Mouse (Mus musculus): ENCODE results near the gene Bhlhe40. TPM values are rescaled to one million over a fixed set of nuclear protein-coding genes. Genes with fewer than 3 reads are reported as not detected.

The Bhlhe40 gene
- total and polyA plus RNA-seq, 3 experiments, result 15.9 to 21.6 TPM; not detected in 1

DNA sequence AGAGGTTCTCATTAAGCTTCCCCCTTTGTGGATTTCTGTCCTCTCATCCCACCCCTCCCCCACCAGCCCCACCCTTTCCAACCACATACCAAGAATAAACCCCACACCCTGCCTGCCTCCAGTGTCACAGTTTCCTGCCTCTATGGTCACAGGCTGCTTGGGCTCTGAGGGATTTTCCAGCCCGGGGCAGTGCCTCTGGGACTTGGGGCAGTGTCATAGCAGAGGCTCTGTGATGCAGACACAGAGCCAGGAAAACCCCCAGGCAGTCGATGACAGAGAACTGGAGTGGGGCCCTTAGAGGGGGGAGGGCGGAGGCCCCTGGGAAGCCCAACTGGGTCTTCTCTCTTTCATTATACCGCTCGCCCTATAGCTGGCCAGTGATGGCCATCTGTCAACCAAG, 27.9 kb downstream of the Bhlhe40 start:
- no peak overlapping the region for H3K4me3 ChIP-seq (ENCODE audit: control insufficient read depth in 1 of 2, insufficient read depth in 1 of 2, low read depth in 2 of 2, low read length in 2 of 2)
- 0 out of 2 replicates have a peak, but pooled peaks have one; percentile 44 for TF ChIP-seq MAZ (IDR thresholded peaks at IDR 0.05; ENCODE audit: low read depth, low read length)
- no peak for TF ChIP-seq USF1 (IDR thresholded peaks at IDR 0.05; ENCODE audit: low read depth, low read length)
- no peaks in the 10 kb centered on the region for H3K79me2 ChIP-seq (ENCODE audit: control insufficient read depth, insufficient read depth, low read length, poor library complexity)
- peaks cover 0 to 37% of the 10 kb centered on the region in 2 experiments; a peak in 2 of 4 replicates for H3K36me3 ChIP-seq (ENCODE audit: control insufficient read depth in 1 of 2, insufficient read depth in 2 of 2, low read length in 2 of 2)
- H3K27me3 ChIP-seq (ENCODE audit: control insufficient read depth in 1 of 2, insufficient read depth in 2 of 2, low read length in 2 of 2), result no peaks in the 10 kb centered on the region
- H3K27ac ChIP-seq (ENCODE audit: control insufficient read depth, low read depth, low read length), result peak overlapping the region; percentile 17; the same call in 1 of the 2 replicates
- no peak for DNase-seq (ENCODE audit: low read depth, low spot score)
- H3K4me1 ChIP-seq (ENCODE audit: control insufficient read depth in 1 of 2, insufficient read depth in 2 of 2, low read length in 2 of 2), result peaks cover 26 to 50% of the 10 kb centered on the region in 2 experiments
- no peaks in the 10 kb centered on the region for H3K9me3 ChIP-seq (replicated peaks; ENCODE audit: insufficient read depth, low read length)
- 0 out of 2 replicates have a peak overlapping the region, but pooled peaks have one; percentile 17 for H3K9ac ChIP-seq (ENCODE audit: control insufficient read depth, low read depth, low read length, poor library complexity, severe bottlenecking)

DNA sequence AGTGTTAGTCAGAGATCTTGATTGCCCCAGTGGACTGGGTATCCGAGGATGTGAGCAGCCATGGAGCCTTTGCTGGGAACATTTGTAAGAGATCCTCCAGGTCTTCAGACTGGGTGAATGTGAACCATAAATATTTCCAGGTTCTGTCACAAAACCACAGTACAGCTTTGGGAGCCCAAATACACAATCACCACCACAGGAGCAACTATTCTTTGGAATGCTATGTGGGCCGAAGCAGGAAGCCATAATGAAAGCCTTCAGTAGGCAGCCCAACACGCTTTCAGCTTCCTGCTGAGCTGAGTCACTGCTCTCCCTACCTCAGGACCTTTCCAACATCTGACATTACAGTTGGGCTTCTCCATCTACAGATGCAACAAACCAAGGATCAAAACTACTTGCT, 32.6 kb downstream of the Bhlhe40 start:
- Histone ChIP-seq H3K4me3 (ENCODE audit: control insufficient read depth in 1 of 2, insufficient read depth in 1 of 2, low read depth in 2 of 2, low read length in 2 of 2) (no peak overlapping the region), H3K36me3 (ENCODE audit: control insufficient read depth in 1 of 2, insufficient read depth in 2 of 2, low read length in 2 of 2) (peaks cover 0 to 42% of the 10 kb centered on the region in 2 experiments; a peak in 2 of 4 replicates), H3K79me2 (ENCODE audit: control insufficient read depth, insufficient read depth, low read length, poor library complexity) (no peaks in the 10 kb centered on the region), H3K4me1 (ENCODE audit: control insufficient read depth in 1 of 2, insufficient read depth in 2 of 2, low read length in 2 of 2) (peaks cover 16 to 55% of the 10 kb centered on the region in 2 experiments), H3K9ac (ENCODE audit: control insufficient read depth, low read depth, low read length, poor library complexity, severe bottlenecking) (no peak overlapping the region), H3K27me3 (ENCODE audit: control insufficient read depth in 1 of 2, insufficient read depth in 2 of 2, low read length in 2 of 2) (no peaks in the 10 kb centered on the region), H3K27ac (ENCODE audit: control insufficient read depth, low read depth, low read length) (no peak overlapping the region), H3K9me3 (replicated peaks; ENCODE audit: insufficient read depth, low read length) (no peaks in the 10 kb centered on the region)
- DNase-seq (ENCODE audit: low read depth, low spot score), result no peak
- no peak for TF ChIP-seq ZC3H11A (IDR thresholded peaks at IDR 0.05; ENCODE audit: low read depth, low read length)
- no peak for TF ChIP-seq MYB (IDR thresholded peaks at IDR 0.05; ENCODE audit: low read depth, low read length)
- TF ChIP-seq CHD1 (IDR thresholded peaks at IDR 0.05; ENCODE audit: low read depth, low read length), result no peak
- TF ChIP-seq GATA1 (IDR thresholded peaks at IDR 0.05; ENCODE audit: low read depth, low read length), result no peak

DNA sequence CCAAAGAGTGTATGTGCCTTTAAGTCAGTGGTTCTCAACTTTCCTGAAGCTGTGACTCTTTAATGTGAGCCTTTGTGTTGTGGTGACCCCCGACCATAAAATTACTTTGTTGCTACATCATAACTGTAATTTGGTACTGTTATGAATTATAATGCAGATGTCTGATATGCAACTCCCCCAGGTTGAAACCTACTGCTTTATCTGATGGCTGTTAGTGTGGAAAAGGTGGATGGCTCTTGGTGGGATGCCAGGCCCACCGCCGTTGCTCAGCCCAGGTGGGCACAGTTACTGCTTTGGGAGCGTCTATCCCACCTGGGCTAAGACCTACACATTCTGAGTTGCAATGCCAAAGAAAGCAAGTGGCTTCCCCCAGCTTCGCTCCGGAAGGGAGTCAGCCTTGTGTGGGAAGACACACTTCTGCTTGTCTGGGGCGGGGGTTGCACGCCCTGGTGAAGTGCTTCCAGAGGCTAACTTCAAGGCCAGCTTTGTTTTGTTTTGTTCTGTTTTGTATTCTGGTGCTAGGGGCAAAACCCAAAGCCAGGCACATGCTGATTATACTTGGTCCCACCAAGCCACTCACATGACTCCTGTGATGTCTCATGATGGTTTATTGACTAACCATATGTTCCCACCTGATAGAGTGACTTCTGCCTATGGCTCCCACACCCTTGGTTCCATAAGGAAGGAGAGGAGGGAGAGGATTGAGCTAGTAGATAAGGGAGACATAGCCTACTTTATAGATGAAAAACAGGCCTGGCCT, 34.7 kb downstream of the Bhlhe40 start:
- Histone ChIP-seq H3K36me3 (ENCODE audit: control insufficient read depth in 1 of 2, insufficient read depth in 2 of 2, low read length in 2 of 2) (peaks cover 0 to 33% of the 10 kb centered on the region in 2 experiments; a peak in 2 of 4 replicates), H3K9ac (ENCODE audit: control insufficient read depth, low read depth, low read length, poor library complexity, severe bottlenecking) (peak overlapping the region; percentile 72), H3K4me3 (ENCODE audit: control insufficient read depth in 1 of 2, insufficient read depth in 1 of 2, low read depth in 2 of 2, low read length in 2 of 2) (peak overlapping the region; percentile 27 to 40), H3K27me3 (ENCODE audit: control insufficient read depth in 1 of 2, insufficient read depth in 2 of 2, low read length in 2 of 2) (no peaks in the 10 kb centered on the region), H3K27ac (ENCODE audit: control insufficient read depth, low read depth, low read length) (peak overlapping the region; percentile 99), H3K79me2 (ENCODE audit: control insufficient read depth, insufficient read depth, low read length, poor library complexity) (no peaks in the 10 kb centered on the region), H3K4me1 (ENCODE audit: control insufficient read depth in 1 of 2, insufficient read depth in 2 of 2, low read length in 2 of 2) (peaks cover 7 to 49% of the 10 kb centered on the region in 2 experiments), H3K9me3 (replicated peaks; ENCODE audit: insufficient read depth, low read length) (no peaks in the 10 kb centered on the region)
- peak; percentile 80 for DNase-seq (ENCODE audit: low read depth, low spot score)
- TF ChIP-seq RAD21 (IDR thresholded peaks at IDR 0.05; ENCODE audit: low read depth, low read length), result no peak
- peak; percentile 67 for TF ChIP-seq TAL1 (IDR thresholded peaks at IDR 0.05; ENCODE audit: low read length)
- TF ChIP-seq ETS1 (IDR thresholded peaks at IDR 0.05; ENCODE audit: low read depth, low read length), result peak; percentile 59; the same call in 1 of the 2 replicates
- peak; percentile 46; the same call in 1 of the 2 replicates for TF ChIP-seq MAX (IDR thresholded peaks at IDR 0.05; ENCODE audit: low read length)
- peak; percentile 50; the same call in 1 of the 2 replicates for TF ChIP-seq MXI1 (IDR thresholded peaks at IDR 0.05; ENCODE audit: low read depth, low read length)
- peak; percentile 74 for TF ChIP-seq USF1 (IDR thresholded peaks at IDR 0.05; ENCODE audit: low read depth, low read length)
- TF ChIP-seq POLR2AphosphoS2 (IDR thresholded peaks at IDR 0.05; ENCODE audit: low read length), result no peak
- TF ChIP-seq MYC (IDR thresholded peaks at IDR 0.05; ENCODE audit: low read depth, low read length), result peak; percentile 56; the same call in 1 of the 2 replicates
- TF ChIP-seq MYB (IDR thresholded peaks at IDR 0.05; ENCODE audit: low read depth, low read length), result peak; percentile 60; the same call in 1 of the 2 replicates
- peak; percentile 10; the same call in 1 of the 2 replicates for TF ChIP-seq NELFE (IDR thresholded peaks at IDR 0.05; ENCODE audit: low read depth, low read length)
- TF ChIP-seq TCF12 (IDR thresholded peaks at IDR 0.05; ENCODE audit: low read depth, low read length), result peak; percentile 52; the same call in 1 of the 2 replicates
- no peak for TF ChIP-seq GABPA (IDR thresholded peaks at IDR 0.05; ENCODE audit: low read depth, low read length)
- no peak for TF ChIP-seq ZNF384 (IDR thresholded peaks at IDR 0.05; ENCODE audit: low read depth, low read length)
- TF ChIP-seq SMC3 (IDR thresholded peaks at IDR 0.05; ENCODE audit: low read depth, low read length), result no peak
- peak; percentile 81; the same call in 1 of the 2 replicates for TF ChIP-seq BHLHE40 (IDR thresholded peaks at IDR 0.05; ENCODE audit: borderline replicate concordance, low read depth, low read length)
- TF ChIP-seq UBTF (IDR thresholded peaks at IDR 0.05; ENCODE audit: borderline replicate concordance, insufficient read depth, low read depth, low read length), result no peak
- TF ChIP-seq SIN3A (IDR thresholded peaks at IDR 0.05; ENCODE audit: low read length), result no peak
- TF ChIP-seq EP300 (IDR thresholded peaks at IDR 0.05; ENCODE audit: low read depth in 1 of 2, low read length in 2 of 2), result peak; percentile 35 to 82; a peak in 2 of 4 replicates
- peak; percentile 71 for TF ChIP-seq GATA1 (IDR thresholded peaks at IDR 0.05; ENCODE audit: low read depth, low read length)
- TF ChIP-seq MAZ (IDR thresholded peaks at IDR 0.05; ENCODE audit: low read depth, low read length), result peak; percentile 40; the same call in 1 of the 2 replicates
